Mouse (Mus musculus) fat pad, adult 2 months (tissue): ENCODE data around the gene Atp8b2.

ENCODE experiments used
- DNase-seq: peaks from one replicate; pipeline ENCODE4 v3.0.0-alpha.2; 2011; ENCODE audit warnings: low read depth, low spot score; ENCODE audit errors: extremely low read depth

The Atp8b2 gene

GRCm38 (mm10) chr3:89960469-89960868, 2.8 kb downstream of the Atp8b2 start:
- DNase-seq: no peak

GRCm38 (mm10) chr3:89959435-89959834, 3.9 kb downstream of the Atp8b2 start:
- DNase-seq: no peak

GRCm38 (mm10) chr3:89957880-89958279, 5.4 kb downstream of the Atp8b2 start:
- no peak for DNase-seq

- DNase-seq: no peak
Measured at GRCm38 (mm10) chr3:89956177-89956971, 6.9 kb downstream of the Atp8b2 start.

- DNase-seq: no peak
Measured at GRCm38 (mm10) chr3:89953420-89953819, 9.9 kb downstream of the Atp8b2 start.

GRCm38 (mm10) chr3:89948655-89949054, 14.7 kb downstream of the Atp8b2 start:
- no peak for DNase-seq

- DNase-seq: no peak
Measured at GRCm38 (mm10) chr3:89948021-89948420, 15.3 kb downstream of the Atp8b2 start.

- DNase-seq: no peak
Measured at GRCm38 (mm10) chr3:89945026-89945425, 18.3 kb downstream of the Atp8b2 start.

GRCm38 (mm10) chr3:89942894-89943293, 20.4 kb downstream of the Atp8b2 start:
- no peak for DNase-seq

- DNase-seq: no peak
Measured at GRCm38 (mm10) chr3:89936495-89936894, 26.8 kb downstream of the Atp8b2 start.

GRCm38 (mm10) chr3:89932925-89933324, 30.4 kb downstream of the Atp8b2 start:
- DNase-seq: no peak

GRCm38 (mm10) chr3:89928956-89929355, 34.4 kb downstream of the Atp8b2 start:
- DNase-seq: no peak

- DNase-seq: no peak
Measured at GRCm38 (mm10) chr3:89926440-89926839, 36.9 kb downstream of the Atp8b2 start.

- DNase-seq: no peak
Measured at GRCm38 (mm10) chr3:89920711-89921110, 42.6 kb downstream of the Atp8b2 start.

- no peak for DNase-seq
Measured at GRCm38 (mm10) chr3:89917408-89917807, 45.9 kb downstream of the Atp8b2 start.

- no peak for DNase-seq
Measured at GRCm38 (mm10) chr3:89916622-89917021, 46.7 kb downstream of the Atp8b2 start.

- DNase-seq: no peak
Measured at GRCm38 (mm10) chr3:89914700-89915099, 48.6 kb downstream of the Atp8b2 start.

GRCm38 (mm10) chr3:89912543-89913391, 50.5 kb downstream of the Atp8b2 start, which contains the start of gene Il6ra:
TSS of gene Il6ra (minus strand) at chr3:89913196.
- DNase-seq: no peak

GRCm38 (mm10) chr3:89912108-89912542, 51.2 kb downstream of the Atp8b2 start:
- DNase-seq: no peak

- no peak for DNase-seq
Measured at GRCm38 (mm10) chr3:89911207-89911606, 52.1 kb downstream of the Atp8b2 start.

- DNase-seq: no peak
Measured at GRCm38 (mm10) chr3:89909703-89910542, 53.4 kb downstream of the Atp8b2 start.
